Mouse (Mus musculus) T-helper 2 cell (primary cell): ENCODE results near the gene Cblc.

Experiments used
- in situ Hi-C: fragments of 300-600 bp; cut with MboI, MseI; formaldehyde crosslinking; loops from one replicate; pipeline ENCODE4 v1.15.1; 2025; ENCODE audit warnings: high pct_unique_total_duplicates

Gene Cblc

GRCm38 (mm10) chr7:19784764-19785535 lies 11.7 kb downstream of the Cblc start:
- in situ Hi-C loops: loop anchor here (5.0 kb wide), 1 partner anchor 33 kb away; the partner anchor contains the start of gene Nectin2

GRCm38 (mm10) chr7:19783630-19784029 lies 13.0 kb downstream of the Cblc start:
- in situ Hi-C loops: no loop called here

- in situ Hi-C loops: no loop called here
Observed at GRCm38 (mm10) chr7:19782645-19783044, 14.0 kb downstream of the Cblc start.

- in situ Hi-C loops: no loop called here
Observed at GRCm38 (mm10) chr7:19781741-19782140, 14.9 kb downstream of the Cblc start.

GRCm38 (mm10) chr7:19779903-19780302 lies 16.7 kb downstream of the Cblc start:
- in situ Hi-C loops: no loop called here

GRCm38 (mm10) chr7:19778645-19779044 lies 18.0 kb downstream of the Cblc start:
- in situ Hi-C loops: no loop called here

- in situ Hi-C loops: no loop called here
Observed at GRCm38 (mm10) chr7:19777049-19777723, 19.4 kb downstream of the Cblc start.

- in situ Hi-C loops: no loop called here
Observed at GRCm38 (mm10) chr7:19771682-19772081, 24.9 kb downstream of the Cblc start.

- in situ Hi-C loops: no loop called here
Observed at GRCm38 (mm10) chr7:19770984-19771391, 25.6 kb downstream of the Cblc start, which contains the start of gene Bcam. Gene Bcam (minus strand): TSS chr7:19771016.

GRCm38 (mm10) chr7:19770375-19770754 lies 26.2 kb downstream of the Cblc start:
- in situ Hi-C loops: no loop called here

- in situ Hi-C loops: no loop called here
Observed at GRCm38 (mm10) chr7:19769434-19770374, 26.9 kb downstream of the Cblc start.

- in situ Hi-C loops: no loop called here
Observed at GRCm38 (mm10) chr7:19769001-19769400, 27.6 kb downstream of the Cblc start.

GRCm38 (mm10) chr7:19768251-19768650 lies 28.4 kb downstream of the Cblc start:
- in situ Hi-C loops: no loop called here

- in situ Hi-C loops: no loop called here
Observed at GRCm38 (mm10) chr7:19764581-19764980, 32.0 kb downstream of the Cblc start.

- in situ Hi-C loops: no loop called here
Observed at GRCm38 (mm10) chr7:19763829-19764477, 32.7 kb downstream of the Cblc start.

GRCm38 (mm10) chr7:19762283-19762682 lies 34.3 kb downstream of the Cblc start:
- in situ Hi-C loops: no loop called here

GRCm38 (mm10) chr7:19760021-19760420 lies 36.6 kb downstream of the Cblc start:
- in situ Hi-C loops: no loop called here

- in situ Hi-C loops: no loop called here
Observed at GRCm38 (mm10) chr7:19758623-19759022, 38.0 kb downstream of the Cblc start.

- in situ Hi-C loops: no loop called here
Observed at GRCm38 (mm10) chr7:19755851-19756786, 40.5 kb downstream of the Cblc start.

GRCm38 (mm10) chr7:19755008-19755407 lies 41.6 kb downstream of the Cblc start:
- in situ Hi-C loops: no loop called here
